25 mouse cellular contexts compared by ENCODE assay signal in the genomic region with DNA sequence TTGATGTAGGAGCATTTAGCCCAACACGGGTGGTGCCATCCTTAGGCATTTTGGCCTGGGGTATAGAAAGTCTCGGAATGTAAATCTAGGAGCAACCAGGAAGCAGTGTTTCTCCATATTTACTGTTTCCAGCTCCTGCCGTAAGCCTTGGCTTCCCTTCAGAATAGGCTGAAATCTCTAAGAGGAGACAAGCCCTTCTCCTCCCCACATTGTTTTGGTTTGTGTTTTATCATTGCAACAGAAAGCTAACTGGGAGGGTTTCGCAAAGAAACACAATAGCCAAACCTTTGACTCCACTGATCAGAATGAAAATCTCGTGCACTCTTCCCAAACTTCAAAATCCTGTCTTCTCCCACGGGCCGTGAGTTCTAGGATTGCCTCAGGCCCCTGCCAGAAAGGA. TPM values are rescaled to one million over a fixed set of nuclear protein-coding genes. Genes with fewer than 3 reads are reported as not detected.
DNase-seq lines count a peak whose midpoint lies in the region; ATAC-seq lines count a peak whose summit lies in the region.
"Had no signal": no experiment of that assay in that cellular context is flagged by ENCODE, and none has a peak within 500 bp of the region (broad histone marks: within the 10 kb centered on the region; RNA-seq: fewer than 3 reads in every experiment).

No protein-coding gene starts in this region.

- H3K9me3 ChIP-seq in embryonic facial prominence, embryonic 15.5 days (replicated peaks): no peaks in the 10 kb centered on the region
- no peaks in the 10 kb centered on the region for H3K9me3 ChIP-seq in embryonic facial prominence, embryonic 10.5 days
- no peaks in the 10 kb centered on the region for H3K9me3 ChIP-seq in kidney, embryonic 15.5 days (replicated peaks)
- H3K9me3 ChIP-seq: embryonic facial prominence, embryonic 12.5 days; forebrain, embryonic 13.5 days; forebrain, embryonic 15.5 days; G1E had no signal

- no peak overlapping the region for H3K4me2 ChIP-seq in embryonic facial prominence, embryonic 15.5 days (replicated peaks)
- no peak overlapping the region for H3K4me2 ChIP-seq in kidney, embryonic 15.5 days
- H3K4me2 ChIP-seq: embryonic facial prominence, embryonic 12.5 days; forebrain, embryonic 13.5 days; forebrain, embryonic 15.5 days had no signal

- DNase-seq in embryonic facial prominence, embryonic 10.5 days (ENCODE audit: low spot score): no peak
- peak; percentile 84 for DNase-seq in adipocyte (ENCODE audit: low spot score)
- peak; percentile 93 for DNase-seq in gonadal fat pad, adult 2 months (ENCODE audit: low read depth)
- DNase-seq: adrenal gland, adult 2 months; adrenal gland, postnatal 10 days; adrenal gland, postnatal 25 days; B cell, adult 2 months; cerebellum, adult 11 months; cerebellum, adult 18-20 months; cerebellum, adult 8-10 months; cerebellum, adult 9-11 months; cerebellum, postnatal 14 days; cerebellum, postnatal 36 days; embryo, embryonic 11 days; forebrain, postnatal 0 days had no signal

- H3K36me3 ChIP-seq in embryonic facial prominence, embryonic 15.5 days: no peaks in the 10 kb centered on the region
- no peaks in the 10 kb centered on the region for H3K36me3 ChIP-seq in embryonic facial prominence, embryonic 10.5 days (replicated peaks)
- H3K36me3 ChIP-seq in kidney, embryonic 15.5 days: no peaks in the 10 kb centered on the region
- H3K36me3 ChIP-seq: embryonic facial prominence, embryonic 12.5 days; forebrain, embryonic 15.5 days; G1E had no signal

- no peaks in the 10 kb centered on the region for H3K27me3 ChIP-seq in embryonic facial prominence, embryonic 15.5 days
- H3K27me3 ChIP-seq in embryonic facial prominence, embryonic 10.5 days (replicated peaks; ENCODE audit: low read depth, poor library complexity, severe bottlenecking): no peaks in the 10 kb centered on the region
- no peaks in the 10 kb centered on the region for H3K27me3 ChIP-seq in kidney, embryonic 15.5 days
- H3K27me3 ChIP-seq: embryonic facial prominence, embryonic 12.5 days; forebrain, embryonic 13.5 days; forebrain, embryonic 15.5 days; Patski had no signal

- H3K9ac ChIP-seq in embryonic facial prominence, embryonic 15.5 days: no peak overlapping the region
- H3K9ac ChIP-seq in kidney, embryonic 15.5 days: no peak overlapping the region
- H3K9ac ChIP-seq: embryonic facial prominence, embryonic 12.5 days; forebrain, embryonic 13.5 days; forebrain, embryonic 15.5 days; forebrain, postnatal 0 days had no signal

- no peaks in the 10 kb centered on the region for H3K4me1 ChIP-seq in embryonic facial prominence, embryonic 15.5 days
- H3K4me1 ChIP-seq in embryonic facial prominence, embryonic 10.5 days: no peaks in the 10 kb centered on the region
- no peaks in the 10 kb centered on the region for H3K4me1 ChIP-seq in kidney, embryonic 15.5 days
- H3K4me1 ChIP-seq: embryonic facial prominence, embryonic 12.5 days; forebrain, embryonic 13.5 days; forebrain, embryonic 15.5 days had no signal

- 0 out of 2 replicates have a peak overlapping the region, but pooled peaks have one; percentile 34 for H3K27ac ChIP-seq in embryonic facial prominence, embryonic 15.5 days (replicated peaks)
- H3K27ac ChIP-seq in embryonic facial prominence, embryonic 10.5 days (replicated peaks): no peak overlapping the region
- no peak overlapping the region for H3K27ac ChIP-seq in kidney, embryonic 15.5 days
- H3K27ac ChIP-seq: embryonic facial prominence, embryonic 12.5 days; forebrain, embryonic 13.5 days; forebrain, embryonic 15.5 days had no signal

- WGBS in embryonic facial prominence, embryonic 15.5 days: 54% methylated on average over 7 of the region's 7 CpGs
- 79% methylated on average over 7 of the region's 7 CpGs for WGBS in embryonic facial prominence, embryonic 10.5 days
- WGBS in kidney, embryonic 15.5 days: 81% methylated on average over 7 of the region's 7 CpGs

- no peak for ATAC-seq in embryonic facial prominence, embryonic 15.5 days (ENCODE audit: insufficient number of reproducible peaks, low FRiP score, low TSS enrichment, low read depth)
- no peak for ATAC-seq in kidney, embryonic 15.5 days (replicated peaks; ENCODE audit: low FRiP score)
- ATAC-seq: activated CD4-positive, CD25-positive, alpha-beta regulatory T cell, adult 4 months; CD4-positive, CD25-positive, alpha-beta regulatory T cell, adult 4 months; forebrain, embryonic 13.5 days; forebrain, embryonic 15.5 days; forebrain, postnatal 0 days; Patski had no signal

- no peak overlapping the region for H3K4me3 ChIP-seq in embryonic facial prominence, embryonic 15.5 days (replicated peaks)
- H3K4me3 ChIP-seq in embryonic facial prominence, embryonic 10.5 days: no peak overlapping the region
- no peak overlapping the region for H3K4me3 ChIP-seq in kidney, embryonic 15.5 days (replicated peaks)
- H3K4me3 ChIP-seq: embryonic facial prominence, embryonic 12.5 days; erythroblast, embryonic 14.5 days; forebrain, embryonic 13.5 days; forebrain, embryonic 15.5 days had no signal

RNA-seq across cellular contexts. Expression of a gene that starts 15.9 kb away (rescaled TPM):
- polyA plus RNA-seq in embryonic facial prominence, embryonic 15.5 days (2015; fragmentation: Nextera tagmentation; extraction: Ambion mirVana): 24.0 and 25.7 TPM in 2 replicates
- 31.4 and 33.4 TPM in 2 replicates for polyA plus RNA-seq in embryonic facial prominence, embryonic 10.5 days (2016; fragmentation: Nextera tagmentation; extraction: Ambion mirVana)
- 13.3 and 14.4 TPM in 2 replicates for polyA plus RNA-seq in gonadal fat pad, adult 2 months (2012; rRNA removed)
- 23.9 and 28.4 TPM in 2 replicates for polyA plus RNA-seq in kidney, embryonic 15.5 days (2015; fragmentation: Nextera tagmentation; extraction: Ambion mirVana)
